Mouse (Mus musculus): ENCODE data around the gene Pde4d.

Gene Pde4d

GRCm38 (mm10) chr13:109863826-109864225 lies 1414.1 kb downstream of the Pde4d start:
- no peak for DNase-seq

GRCm38 (mm10) chr13:109864311-109864710 lies 1414.6 kb downstream of the Pde4d start:
- DNase-seq: no peak

DNA sequence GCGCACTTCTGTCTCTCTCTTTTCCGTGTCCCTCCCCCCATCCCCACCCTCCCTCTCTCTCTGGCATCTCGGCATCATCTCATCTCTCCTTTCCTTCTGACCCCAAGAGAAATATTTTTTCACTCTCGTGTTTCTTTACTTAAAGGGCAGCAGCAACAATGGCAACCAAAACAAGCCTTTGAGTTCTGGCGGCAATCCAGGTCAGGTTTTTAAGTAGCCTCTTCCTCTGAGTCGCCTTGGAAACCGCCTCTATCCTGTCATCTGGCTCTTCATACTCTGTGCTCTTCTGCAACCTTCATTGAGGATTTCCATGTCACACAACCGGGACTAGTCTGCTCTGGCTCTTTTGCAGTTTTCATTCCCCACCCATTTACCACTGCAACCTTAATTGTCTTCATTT lies 1430.6 kb downstream of the Pde4d start:
- peak; percentile 21 for DNase-seq

- no peak for DNase-seq
Observed at GRCm38 (mm10) chr13:109881161-109881857, 1431.6 kb downstream of the Pde4d start.

GRCm38 (mm10) chr13:109883636-109884035 lies 1433.9 kb downstream of the Pde4d start:
- DNase-seq: no peak

DNA sequence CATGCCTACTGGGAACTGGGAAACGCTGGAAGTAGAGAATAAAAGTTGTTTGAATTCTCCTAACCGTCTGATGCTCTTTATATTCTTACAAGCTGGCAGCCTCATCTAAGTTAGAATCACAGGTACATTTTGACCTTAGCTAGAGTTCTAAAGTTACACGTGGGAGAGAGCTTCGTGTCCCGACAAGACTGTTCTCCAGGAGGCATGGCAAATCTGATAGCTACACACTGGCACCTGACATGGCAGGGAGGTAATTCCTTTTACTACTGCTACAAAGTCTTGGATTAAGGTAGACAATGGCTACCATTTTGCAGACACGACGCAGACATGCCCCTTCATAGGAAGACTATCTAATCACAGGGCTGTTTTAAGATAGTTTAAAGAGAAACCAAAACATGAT lies 1435.1 kb downstream of the Pde4d start:
- no peak for DNase-seq

- no peak for DNase-seq
Observed at GRCm38 (mm10) chr13:109888293-109888692, 1438.5 kb downstream of the Pde4d start.

GRCm38 (mm10) chr13:109891194-109891909 lies 1441.6 kb downstream of the Pde4d start:
- no peak for DNase-seq

DNA sequence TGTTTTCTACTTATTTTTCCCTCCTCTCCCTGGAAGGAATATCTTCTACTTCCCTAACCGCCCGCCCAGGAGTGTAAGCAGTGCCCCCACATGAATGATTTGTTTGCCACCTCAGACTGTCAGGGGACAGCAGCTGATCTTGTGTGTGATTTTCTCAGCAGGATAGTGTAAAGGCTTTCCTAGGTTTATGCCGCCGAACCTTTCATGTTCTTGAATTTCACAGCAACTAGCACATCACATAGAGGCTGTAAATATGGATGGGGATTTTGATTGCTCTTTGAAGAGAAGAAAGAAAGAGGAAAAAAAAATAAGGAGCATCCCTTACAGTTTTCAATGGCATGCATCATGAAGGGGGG lies 1442.1 kb downstream of the Pde4d start:
- DNase-seq: no peak

GRCm38 (mm10) chr13:109899442-109900428 lies 1450.0 kb downstream of the Pde4d start:
- peak; percentile 54 for DNase-seq

DNA sequence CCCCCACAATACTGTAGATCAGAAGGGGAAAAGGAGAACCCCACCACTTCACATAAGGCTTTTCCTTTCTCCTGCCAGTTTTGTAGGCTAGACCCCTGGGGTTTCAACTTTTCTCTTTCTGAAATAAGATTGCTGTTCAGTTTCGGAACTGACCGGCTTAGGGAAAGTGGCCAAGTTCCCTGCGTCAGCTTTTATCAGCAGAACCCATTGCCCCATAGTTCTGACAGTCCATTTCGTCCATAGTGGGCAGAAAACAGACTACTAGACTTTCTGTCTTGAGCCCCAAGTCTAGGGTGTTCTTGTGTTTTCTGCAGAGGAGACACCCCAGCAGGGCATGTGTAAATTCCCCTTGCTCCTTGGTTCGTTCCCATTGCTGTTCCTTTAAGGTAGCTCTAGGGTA lies 1452.1 kb downstream of the Pde4d start:
- DNase-seq: no peak

DNA sequence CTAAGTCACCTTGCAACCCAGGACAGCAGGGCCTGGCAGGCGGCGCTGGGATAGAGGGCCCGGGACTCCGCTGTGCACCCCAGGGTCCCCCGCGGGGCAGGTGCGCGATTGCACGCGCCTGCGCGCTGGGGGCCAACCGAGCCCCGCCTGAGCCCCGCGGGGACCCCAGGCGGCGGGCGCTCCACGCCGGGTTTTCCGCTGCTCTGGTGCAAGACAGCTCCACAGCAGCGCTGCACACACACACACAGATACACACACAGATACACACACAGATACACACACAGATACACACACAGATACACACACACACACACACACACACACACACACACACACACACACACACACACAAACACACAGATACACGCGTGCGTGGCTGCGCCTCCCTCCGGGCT lies 1452.7 kb downstream of the Pde4d start:
- peak; percentile 59 for DNase-seq

DNA sequence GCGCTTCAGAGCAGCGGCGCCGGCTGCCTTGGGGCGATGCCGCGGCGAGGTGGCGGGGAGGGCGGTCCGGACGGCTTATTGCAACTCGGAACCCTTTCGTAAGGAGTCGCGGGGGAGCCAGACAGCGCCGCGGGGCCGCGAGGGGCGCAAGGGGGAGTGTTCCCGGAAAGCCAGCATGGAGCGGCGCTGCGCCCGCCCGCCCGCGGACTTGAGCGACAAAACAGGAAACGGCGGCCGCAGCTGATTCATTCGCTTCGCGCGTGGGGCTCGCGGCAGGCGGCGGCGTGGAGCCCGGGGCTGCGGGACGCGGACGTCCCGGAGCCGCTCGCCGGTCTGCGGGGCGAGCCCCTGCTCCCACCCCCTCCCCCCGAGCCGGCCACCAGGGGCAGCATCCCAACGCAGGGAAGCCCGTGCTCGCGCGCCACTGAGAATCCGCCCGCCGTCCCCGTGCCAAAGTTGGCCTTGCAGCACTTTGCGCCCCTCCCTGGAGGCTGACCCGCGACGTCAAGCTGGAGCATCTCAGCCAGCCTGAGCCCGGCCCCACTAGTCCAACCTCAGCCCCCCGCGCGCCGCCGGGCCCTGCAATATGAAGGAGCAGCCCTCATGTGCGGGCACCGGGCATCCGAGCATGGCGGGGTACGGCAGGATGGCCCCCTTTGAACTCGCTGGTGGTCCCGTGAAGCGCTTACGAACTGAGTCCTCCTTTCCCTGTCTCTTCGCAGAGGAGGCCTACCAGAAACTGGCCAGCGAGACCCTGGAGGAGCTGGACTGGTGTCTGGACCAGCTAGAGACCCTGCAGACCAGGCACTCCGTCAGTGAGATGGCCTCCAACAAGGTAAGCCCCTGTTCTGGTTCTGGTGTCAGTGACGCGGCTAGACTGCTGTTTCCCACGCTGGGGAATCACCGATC lies 1453.4 kb downstream of the Pde4d start:
- DNase-seq: peak; percentile 66

GRCm38 (mm10) chr13:109903764-109904510 lies 1454.2 kb downstream of the Pde4d start:
- no peak for DNase-seq

- no peak for DNase-seq
Observed at GRCm38 (mm10) chr13:109906342-109906888, 1456.7 kb downstream of the Pde4d start.

- DNase-seq: peak; percentile 67
Observed at GRCm38 (mm10) chr13:109907634-109908033, 1457.9 kb downstream of the Pde4d start.

DNA sequence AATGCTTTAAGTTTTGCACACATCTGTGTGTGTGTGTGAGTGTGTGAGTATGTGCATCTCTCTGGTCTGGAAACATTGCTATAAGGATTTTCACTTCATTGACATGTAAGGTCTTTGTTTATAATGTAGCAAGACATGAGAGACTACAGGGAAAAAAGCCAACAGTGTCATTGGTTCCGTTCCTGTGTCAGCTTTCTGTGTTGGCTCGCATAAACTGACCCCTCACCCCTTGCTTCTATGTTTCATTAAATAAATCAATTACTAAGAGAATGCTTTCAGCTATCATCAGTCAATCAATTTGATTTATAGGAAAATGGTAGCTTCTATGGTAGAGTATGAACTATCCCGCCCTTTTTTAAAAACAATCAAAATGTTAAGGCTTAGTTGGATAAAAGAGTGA lies 1458.6 kb downstream of the Pde4d start:
- no peak for DNase-seq

- no peak for DNase-seq
Observed at GRCm38 (mm10) chr13:109909111-109909510, 1459.4 kb downstream of the Pde4d start.

DNA sequence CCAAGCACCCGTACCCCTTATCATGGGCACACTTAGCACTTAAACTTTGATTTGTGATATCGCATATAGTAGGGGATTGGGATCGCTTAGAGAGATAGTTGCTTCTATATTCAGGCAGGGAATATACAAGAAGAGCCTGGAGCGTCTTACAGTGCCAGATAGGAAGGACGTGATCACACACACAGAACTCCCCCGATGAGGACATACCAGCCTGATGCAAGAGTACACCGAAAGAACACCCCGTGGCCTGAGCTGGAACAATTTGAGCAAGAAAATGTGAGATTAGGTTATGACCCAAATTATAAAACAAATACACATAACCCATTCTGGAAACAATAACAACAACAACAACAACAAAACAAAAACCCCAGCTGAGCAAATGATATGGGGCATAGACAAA lies 1461.2 kb downstream of the Pde4d start:
- no peak for DNase-seq

DNA sequence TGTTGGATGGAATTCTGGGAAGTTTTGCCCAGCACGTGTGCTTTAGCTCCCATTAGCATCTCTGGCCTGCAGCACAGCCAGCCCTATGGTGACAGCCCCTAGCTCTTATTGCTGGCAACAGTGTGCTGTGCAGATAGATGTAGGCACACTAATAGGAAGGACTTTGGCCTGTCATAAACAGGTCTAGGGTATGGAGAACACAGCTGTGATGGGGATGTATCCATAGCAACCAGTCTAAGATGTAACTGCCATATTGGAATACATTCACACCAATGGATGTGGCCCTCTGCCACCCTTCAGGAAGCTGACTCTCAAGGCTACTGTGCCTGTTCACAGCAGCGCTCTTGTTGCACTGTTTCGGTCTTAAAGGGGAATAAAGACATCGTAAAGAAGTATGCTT lies 1462.9 kb downstream of the Pde4d start:
- DNase-seq: no peak

DNA sequence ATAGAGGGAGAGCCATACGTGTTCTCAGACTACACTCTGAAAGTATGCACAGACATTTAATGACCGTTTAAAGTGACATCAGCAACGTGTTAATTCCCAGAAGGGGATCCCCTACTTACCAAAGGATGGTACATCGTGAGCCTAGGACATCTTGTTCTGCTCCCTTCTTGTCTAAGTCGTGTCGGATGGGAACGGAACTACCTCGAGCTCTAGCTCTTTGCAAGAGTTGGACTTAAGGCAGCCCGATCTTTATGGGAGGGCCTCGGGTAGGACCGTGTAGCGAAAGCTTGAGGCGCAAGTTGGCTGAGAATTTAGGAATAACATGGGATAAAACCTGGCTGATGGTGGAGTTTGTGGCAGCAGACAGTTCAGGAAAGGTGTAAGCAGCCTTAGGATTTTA lies 1464.5 kb downstream of the Pde4d start:
- DNase-seq: no peak
